Mouse (Mus musculus) lung, postnatal 0 days (tissue): ENCODE data around the gene Dot1l.

Experiments used
- CTCF ChIP-seq: IDR thresholded peaks from 2 replicates; pipeline ENCODE4 v1.5.1; 2016; ENCODE audit warnings: antibody characterized with exemption, mild to moderate bottlenecking
- EP300 ChIP-seq: IDR thresholded peaks from 2 replicates; pipeline ENCODE4 v1.6.1; 2016; ENCODE audit warnings: antibody characterized with exemption, mild to moderate bottlenecking, control low read depth

DNA sequence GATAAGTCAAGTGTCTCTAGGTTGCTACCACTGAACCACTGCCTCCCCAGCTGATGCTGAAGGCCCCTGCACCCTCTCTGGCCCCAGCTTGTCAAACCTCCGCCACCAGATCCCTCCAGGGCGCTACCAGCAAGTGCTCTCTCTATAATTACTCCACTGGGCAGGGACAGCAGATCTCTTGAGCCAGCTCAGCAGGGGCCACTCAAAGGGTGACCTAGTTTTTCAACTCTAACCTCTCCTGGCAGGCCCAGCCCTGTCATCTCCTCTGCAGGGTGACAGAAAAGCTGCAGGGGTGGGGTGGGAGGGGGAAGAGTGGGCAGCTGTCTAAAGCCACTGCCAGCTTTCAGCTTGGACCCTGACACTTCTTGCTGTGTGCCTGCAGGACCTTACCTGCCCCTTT lies 82.8 kb downstream of the Dot1l start:
- TF ChIP-seq CTCF (no peak), EP300 (no peak)
